In the genomic region with DNA sequence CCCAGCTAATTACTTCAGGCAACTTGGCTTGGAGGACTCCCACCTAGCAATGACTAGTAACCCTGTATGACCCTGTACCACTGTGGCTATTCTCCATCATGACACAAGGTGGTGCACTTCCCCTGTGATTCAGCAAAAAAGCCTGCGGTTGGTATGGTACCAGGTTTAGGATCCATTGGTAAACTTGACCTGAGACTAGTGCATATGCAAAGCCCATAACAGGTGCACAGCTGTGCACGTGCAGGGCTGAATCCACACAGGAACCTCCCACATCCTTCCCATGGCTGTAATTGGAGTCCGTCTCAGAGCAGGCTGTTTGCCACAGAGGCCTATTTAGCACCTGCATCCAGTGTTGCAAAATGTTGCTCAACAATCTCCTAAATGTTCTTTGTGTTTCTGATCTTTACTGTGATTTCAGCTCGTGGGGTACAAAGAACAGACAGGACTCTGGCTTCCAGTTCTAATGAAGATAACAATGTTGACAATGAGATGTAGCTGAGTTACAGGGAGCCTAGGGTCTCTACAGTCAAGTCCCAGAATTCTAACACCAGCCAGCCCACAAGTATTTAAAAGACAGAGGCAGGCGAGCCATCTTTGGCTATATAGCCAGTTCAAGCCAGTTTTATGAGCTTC, we compare ENCODE assay signal across 9 mouse cellular contexts. TPM values are rescaled to one million over a fixed set of nuclear protein-coding genes. Genes with fewer than 3 reads are reported as not detected.
DNase-seq lines count a peak whose midpoint lies in the region; ATAC-seq and TF ChIP-seq lines count a peak whose summit lies in the region.
"Had no signal": no experiment of that assay in that cellular context is flagged by ENCODE, and none has a peak within 500 bp of the region (broad histone marks: within the 10 kb centered on the region; RNA-seq: fewer than 3 reads in every experiment).

No protein-coding gene starts in this region.

- H3K27ac ChIP-seq in ES-E14 (ENCODE audit: insufficient read depth, low read depth, low read length, poor library complexity, severe bottlenecking) = no peak overlapping the region
- H3K27ac ChIP-seq in neural tube, embryonic 13.5 days (replicated peaks) = no peak overlapping the region

- peaks cover 0 to 2% of the 10 kb centered on the region in 2 experiments; a peak in 1 of 4 replicates for H3K4me1 ChIP-seq in ES-E14 (ENCODE audit: control insufficient read depth in 2 of 2, insufficient read depth in 2 of 2, low read length in 2 of 2, poor library complexity in 1 of 2)
- H3K4me1 ChIP-seq in neural tube, embryonic 13.5 days (replicated peaks) = no peaks in the 10 kb centered on the region

- peak; percentile 56; the same call in 1 of the 2 replicates for ATAC-seq in neural tube, embryonic 13.5 days (ENCODE audit: low read depth)

- no peaks in the 10 kb centered on the region for H3K9me3 ChIP-seq in ES-E14 (ENCODE audit: control insufficient read depth, insufficient read depth, low read depth, low read length)
- H3K9me3 ChIP-seq in neural tube, embryonic 13.5 days = no peaks in the 10 kb centered on the region

- H3K9ac ChIP-seq in ES-E14 (ENCODE audit: insufficient read depth, low read depth, low read length, poor library complexity, severe bottlenecking) = no peak overlapping the region
- no peak overlapping the region for H3K9ac ChIP-seq in neural tube, embryonic 13.5 days

- in situ Hi-C loops in ES-E14 (cut with MboI; ENCODE audit: low sequenced_read_pairs in 2 of 2, unreplicated experiment in 2 of 2) = loop anchor here in 1 of 2 experiments (10.0 kb wide), 1 partner anchor 201 kb away; no protein-coding TSS in a partner anchor

- H3K27me3 ChIP-seq in neural tube, embryonic 13.5 days = no peaks in the 10 kb centered on the region

- no peak overlapping the region for H3K4me3 ChIP-seq in ES-E14 (ENCODE audit: insufficient read depth in 1 of 2, low read depth in 1 of 2, low read length in 2 of 2, poor library complexity in 1 of 2, severe bottlenecking in 1 of 2)
- H3K4me3 ChIP-seq in neural tube, embryonic 13.5 days = no peak overlapping the region

- H3K4me2 ChIP-seq in neural tube, embryonic 13.5 days = no peak overlapping the region

- H3K36me3 ChIP-seq in ES-E14 (ENCODE audit: control insufficient read depth, insufficient read depth, low read length, poor library complexity, severe bottlenecking) = no peaks in the 10 kb centered on the region
- H3K36me3 ChIP-seq in neural tube, embryonic 13.5 days = no peaks in the 10 kb centered on the region

- peak; percentile 75 for DNase-seq in A20 (ENCODE audit: low read depth, low spot score)
- peak; percentile 87 for DNase-seq in ES-E14 (ENCODE audit: low read depth, low spot score)
- peak; percentile 20 for DNase-seq in cerebellum, adult 9-10 months
- DNase-seq in forelimb bud, embryonic 11.5 days (ENCODE audit: low read depth, low spot score) = peak; percentile 76
- DNase-seq in kidney, adult 11 months = peak; percentile 32
- peak; percentile 36 for DNase-seq in liver
- no peak for DNase-seq in urinary bladder, postnatal 10 days (ENCODE audit: low spot score)

- 28% methylated on average over 5 of the region's 5 CpGs for WGBS in neural tube, embryonic 13.5 days

TF ChIP-seq in ES-E14, 5 proteins besides CTCF, POLR2A, EP300 and RAD21:
- TF ChIP-seq CHD2 (IDR thresholded peaks at IDR 0.05; ENCODE audit: low read depth, low read length) (no peak), ZC3H11A (IDR thresholded peaks at IDR 0.05; ENCODE audit: borderline replicate concordance, low read depth, low read length) (peak; percentile 95), MAFK (IDR thresholded peaks at IDR 0.05; ENCODE audit: insufficient read depth, low read depth, low read length) (peak; percentile 99), HCFC1 (IDR thresholded peaks at IDR 0.05; ENCODE audit: borderline replicate concordance, insufficient read depth, low read length) (0 out of 2 replicates have a peak, but pooled peaks have one; percentile 51), ZNF384 (IDR thresholded peaks at IDR 0.05; ENCODE audit: low read depth, low read length) (no peak)

RNA-seq across cellular contexts. Expression of a gene that starts 47.2 kb away (rescaled TPM):
- 0.27 TPM in 1 of 2 replicates, not detected in the other for total RNA-seq in ES-E14 (2012; rRNA removed)
- not detected in 2 replicates for polyA plus RNA-seq in neural tube, embryonic 13.5 days (2015; fragmentation: Nextera tagmentation; extraction: Ambion mirVana)
- polyA plus RNA-seq: heart, embryonic 16.5 days had no signal

RNA-seq across cellular contexts. Expression of a gene that starts 56.9 kb away (rescaled TPM):
- not detected in 2 replicates for total RNA-seq in ES-E14 (2012; rRNA removed)
- polyA plus RNA-seq in neural tube, embryonic 13.5 days (2015; fragmentation: Nextera tagmentation; extraction: Ambion mirVana) = not detected in 2 replicates
- polyA plus RNA-seq: heart, embryonic 16.5 days had no signal
